Mouse (Mus musculus): Measurements from ENCODE around the gene Fibp. TPM values are rescaled to one million over a fixed set of nuclear protein-coding genes. Genes with fewer than 3 reads are reported as not detected.

Gene Fibp
- polyA plus RNA-seq, 1 experiment from 2014 or later = 101 TPM

DNA sequence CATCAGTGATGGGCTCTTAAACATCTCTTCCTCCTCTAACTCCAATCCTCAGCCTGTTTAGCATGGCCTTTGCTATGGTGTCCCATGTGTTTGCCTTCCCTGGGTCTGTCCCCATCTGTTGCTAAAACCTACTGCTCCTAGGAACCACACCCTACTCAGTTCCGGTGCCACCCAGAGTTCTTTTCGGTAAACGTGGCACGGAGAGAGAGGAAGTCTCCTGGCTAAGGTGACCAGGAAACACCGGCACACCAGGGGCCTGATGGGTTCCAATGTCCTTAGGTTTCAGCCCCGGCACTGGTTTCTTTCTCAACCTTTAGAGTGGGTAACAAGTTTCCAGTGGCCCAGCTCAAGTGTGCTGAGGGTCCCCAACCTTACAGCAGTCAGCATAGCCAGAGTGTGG, 39.8 kb upstream of the Fibp start:
- Histone ChIP-seq H3K36me3 (ENCODE audit: insufficient read depth) (peaks cover 36% of the 10 kb centered on the region), H3K4me2 (no peak overlapping the region), H3K9me3 (ENCODE audit: low read depth, low read length) (no peaks in the 10 kb centered on the region), H3K4me1 (ENCODE audit: insufficient read depth) (0 out of 2 replicates have a peak, but pooled peaks cover 8% of the 10 kb centered on the region), H3K27me3 (ENCODE audit: insufficient read depth, low read length) (no peaks in the 10 kb centered on the region), H3K27ac (ENCODE audit: low read depth) (no peak overlapping the region), H3K4me3 (ENCODE audit: low read depth, low read length) (no peak overlapping the region), H3K9ac (no peak overlapping the region)
- DNase-seq (no peak), ATAC-seq (ENCODE audit: insufficient read depth) (no peak)
- WGBS = 92% methylated on average over 6 of the region's 6 CpGs
- no peak for TF ChIP-seq CTCF (IDR thresholded peaks at IDR 0.05; ENCODE audit: low read depth)

- Histone ChIP-seq H3K9me3 (ENCODE audit: low read depth, low read length) (no peaks in the 10 kb centered on the region), H3K36me3 (ENCODE audit: insufficient read depth) (peaks cover 47% of the 10 kb centered on the region), H3K4me3 (ENCODE audit: low read depth, low read length) (no peak overlapping the region), H3K9ac (no peak overlapping the region), H3K4me2 (no peak overlapping the region), H3K4me1 (ENCODE audit: insufficient read depth) (peaks cover 16% of the 10 kb centered on the region; the same call in 1 of the 2 replicates), H3K27me3 (ENCODE audit: insufficient read depth, low read length) (no peaks in the 10 kb centered on the region), H3K27ac (ENCODE audit: low read depth) (no peak overlapping the region)
- no peak for DNase-seq
- no peak for TF ChIP-seq CTCF (IDR thresholded peaks at IDR 0.05; ENCODE audit: low read depth)
- 82% methylated on average over 5 of the region's 5 CpGs for WGBS
- ATAC-seq (ENCODE audit: insufficient read depth) = no peak
Measured at GRCm38 (mm10) chr19:5421784-5422183, 38.6 kb upstream of the Fibp start.

GRCm38 (mm10) chr19:5422267-5422666, 38.1 kb upstream of the Fibp start:
- DNase-seq (no peak), ATAC-seq (ENCODE audit: insufficient read depth) (no peak)
- H3K36me3 ChIP-seq (ENCODE audit: insufficient read depth) = peaks cover 52% of the 10 kb centered on the region
- no peak for TF ChIP-seq CTCF (IDR thresholded peaks at IDR 0.05; ENCODE audit: low read depth)
- H3K27me3 ChIP-seq (ENCODE audit: insufficient read depth, low read length) = no peaks in the 10 kb centered on the region
- no peak overlapping the region for H3K9ac ChIP-seq
- H3K27ac ChIP-seq (ENCODE audit: low read depth) = no peak overlapping the region
- peaks cover 16% of the 10 kb centered on the region; the same call in 1 of the 2 replicates for H3K4me1 ChIP-seq (ENCODE audit: insufficient read depth)
- H3K4me3 ChIP-seq (ENCODE audit: low read depth, low read length) = no peak overlapping the region
- H3K9me3 ChIP-seq (ENCODE audit: low read depth, low read length) = no peaks in the 10 kb centered on the region
- WGBS = 80% methylated on average over 10 of the region's 10 CpGs
- no peak overlapping the region for H3K4me2 ChIP-seq

- H3K27ac ChIP-seq (ENCODE audit: low read depth) = peak overlapping the region; percentile 90; the same call in 1 of the 2 replicates
- 87% methylated on average over 9 of the region's 9 CpGs for WGBS
- no peaks in the 10 kb centered on the region for H3K27me3 ChIP-seq (ENCODE audit: insufficient read depth, low read length)
- TF ChIP-seq CTCF (IDR thresholded peaks at IDR 0.05; ENCODE audit: low read depth) = no peak
- peak overlapping the region; percentile 77 for H3K4me2 ChIP-seq
- no peaks in the 10 kb centered on the region for H3K9me3 ChIP-seq (ENCODE audit: low read depth, low read length)
- peaks cover 16% of the 10 kb centered on the region; the same call in 1 of the 2 replicates for H3K4me1 ChIP-seq (ENCODE audit: insufficient read depth)
- no peak for DNase-seq
- no peak for ATAC-seq (ENCODE audit: insufficient read depth)
- H3K36me3 ChIP-seq (ENCODE audit: insufficient read depth) = peaks cover 53% of the 10 kb centered on the region
- peak overlapping the region; percentile 91; the same call in 1 of the 2 replicates for H3K4me3 ChIP-seq (ENCODE audit: low read depth, low read length)
- peak overlapping the region; percentile 77 for H3K9ac ChIP-seq
Measured at GRCm38 (mm10) chr19:5422895-5423443, 37.4 kb upstream of the Fibp start.

DNA sequence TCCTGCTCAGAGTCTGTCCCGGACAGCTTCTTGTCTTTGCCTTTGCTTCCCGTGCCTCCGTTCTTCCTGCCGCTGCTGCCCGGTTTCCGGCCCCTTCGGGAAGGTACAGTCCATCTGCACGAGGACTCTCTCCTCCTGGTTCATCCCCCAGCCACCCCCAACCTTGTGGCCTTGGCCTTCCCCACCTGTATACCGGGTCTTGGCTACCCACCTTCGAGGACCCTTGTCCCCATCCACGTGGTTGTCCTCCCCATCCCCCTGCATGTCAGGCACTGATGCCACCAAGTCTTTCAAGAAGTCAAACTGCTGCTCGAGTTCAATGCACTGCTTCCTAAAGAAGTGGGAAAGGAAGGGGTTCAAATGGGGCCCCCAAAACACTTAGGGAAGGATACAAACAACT, 36.9 kb upstream of the Fibp start:
- WGBS = 53% methylated on average over 12 of the region's 12 CpGs
- no peak for TF ChIP-seq CTCF (IDR thresholded peaks at IDR 0.05; ENCODE audit: low read depth)

DNA sequence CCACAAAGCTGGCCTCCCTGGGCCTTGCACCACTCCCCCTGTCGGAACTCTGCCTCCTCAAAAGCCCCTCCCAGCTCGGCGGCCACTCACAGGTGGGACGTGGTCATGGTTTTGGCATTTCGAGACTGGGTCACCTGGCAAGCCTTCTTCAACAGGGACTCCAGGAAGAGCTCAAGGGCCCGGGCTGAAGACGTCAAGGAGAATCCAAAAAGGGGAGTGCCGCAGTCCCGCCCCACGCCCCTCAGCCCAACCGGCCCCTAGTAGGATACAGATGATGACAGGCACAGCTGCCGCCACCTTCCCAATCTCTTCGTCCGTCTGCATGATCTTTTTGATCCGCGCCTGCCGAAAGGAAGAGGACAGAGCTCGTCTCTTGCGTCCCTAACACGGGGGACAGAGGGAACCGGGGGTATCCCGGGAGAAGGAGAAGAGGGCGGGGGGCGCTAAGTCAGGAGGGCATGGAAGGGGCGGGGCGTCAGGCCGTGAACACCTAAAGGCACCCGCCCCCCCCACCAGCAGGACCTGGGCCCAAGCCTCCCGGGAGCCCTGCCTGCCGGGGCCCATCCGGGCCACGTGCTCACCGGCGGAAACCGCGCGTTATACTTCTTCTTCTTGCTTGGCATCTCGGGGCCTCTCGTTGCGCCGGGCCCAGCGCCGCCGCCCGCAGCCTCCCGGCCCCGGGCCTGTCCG, 36.2 kb upstream of the Fibp start:
- Histone ChIP-seq H3K27me3 (ENCODE audit: insufficient read depth, low read length) (no peaks in the 10 kb centered on the region), H3K9ac (peak overlapping the region; percentile 77), H3K4me3 (ENCODE audit: low read depth, low read length) (peak overlapping the region; percentile 91), H3K4me1 (ENCODE audit: insufficient read depth) (peaks cover 16% of the 10 kb centered on the region; the same call in 1 of the 2 replicates), H3K27ac (ENCODE audit: low read depth) (peak overlapping the region; percentile 90), H3K9me3 (ENCODE audit: low read depth, low read length) (no peaks in the 10 kb centered on the region), H3K36me3 (ENCODE audit: insufficient read depth) (peaks cover 56% of the 10 kb centered on the region), H3K4me2 (peak overlapping the region; percentile 77)
- ATAC-seq (ENCODE audit: insufficient read depth) = peak; percentile 55
- peak; percentile 75 for DNase-seq
- TF ChIP-seq CTCF (IDR thresholded peaks at IDR 0.05; ENCODE audit: low read depth) = peak; percentile 37
- 1% methylated on average over 44 of the region's 48 CpGs for WGBS

More for the DNA sequence above, 36.9 kb upstream of the Fibp start:
- no peak for ATAC-seq (ENCODE audit: insufficient read depth)
- Histone ChIP-seq H3K9me3 (ENCODE audit: low read depth, low read length) (no peaks in the 10 kb centered on the region), H3K27me3 (ENCODE audit: insufficient read depth, low read length) (no peaks in the 10 kb centered on the region), H3K36me3 (ENCODE audit: insufficient read depth) (peaks cover 56% of the 10 kb centered on the region), H3K9ac (peak overlapping the region; percentile 77), H3K4me3 (ENCODE audit: low read depth, low read length) (peak overlapping the region; percentile 91), H3K4me2 (peak overlapping the region; percentile 77), H3K27ac (ENCODE audit: low read depth) (peak overlapping the region; percentile 90), H3K4me1 (ENCODE audit: insufficient read depth) (peaks cover 16% of the 10 kb centered on the region; the same call in 1 of the 2 replicates)
- no peak for DNase-seq

Data from lung, embryonic 14.5 days (tissue).